Mouse (Mus musculus) right cerebral cortex, postnatal 25 days (tissue): ENCODE data around the gene Tsc22d3.

Experiments
- DNase-seq: peaks from one replicate; pipeline ENCODE4 v3.0.0; 2022

Tsc22d3 gene

GRCm38 (mm10) chrX:140493527-140494029 lies 106.9 kb downstream of the Tsc22d3 start:
- DNase-seq = no peak

GRCm38 (mm10) chrX:140491884-140492571 lies 108.4 kb downstream of the Tsc22d3 start:
- peak; percentile 15 for DNase-seq

GRCm38 (mm10) chrX:140490203-140490602 lies 110.3 kb downstream of the Tsc22d3 start:
- no peak for DNase-seq
